Mouse (Mus musculus) B cell, adult 2 months (primary cell): ENCODE results near the gene Wwtr1.

ENCODE experiments used
- DNase-seq, 2 experiments: peaks; one replicate each; pipeline ENCODE4 v3.0.0; 2022

Gene Wwtr1

GRCm38 (mm10) chr3:57511816-57512586 lies 63.7 kb downstream of the Wwtr1 start:
- no peak for DNase-seq

DNA sequence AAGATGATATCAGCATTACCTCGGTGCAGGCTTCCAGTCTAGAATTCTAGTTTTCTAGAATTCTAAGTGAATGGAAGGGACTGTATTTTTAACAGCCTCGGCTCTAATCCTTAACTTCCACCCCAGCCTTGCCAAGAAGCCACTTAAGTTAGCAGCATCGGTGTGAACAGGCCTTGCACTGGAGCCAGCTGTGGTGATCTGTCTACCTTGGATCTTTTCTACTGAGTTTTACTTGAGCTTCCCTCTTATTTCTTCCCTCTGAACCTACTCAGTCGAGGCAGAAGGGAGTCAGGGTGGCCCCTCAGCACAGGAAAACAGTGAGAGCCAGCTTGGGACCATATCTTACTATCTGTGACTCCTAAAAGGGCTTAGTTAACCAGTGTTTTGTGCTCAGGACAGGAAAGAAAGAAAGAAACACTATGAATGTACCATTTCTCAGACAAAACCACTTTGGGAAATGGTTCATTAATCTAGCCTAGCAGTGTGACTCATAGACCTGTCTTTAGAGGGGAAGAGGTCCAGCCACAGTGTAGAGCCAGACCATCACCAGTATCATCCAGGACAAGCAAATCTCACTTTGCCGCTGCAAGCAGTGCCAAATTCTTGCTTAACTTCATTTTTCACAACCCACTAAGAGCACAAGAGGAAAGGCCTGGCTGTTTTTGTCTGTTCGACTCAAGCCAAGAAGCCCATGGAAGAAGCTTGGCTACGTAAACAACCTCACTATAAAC lies 65.6 kb downstream of the Wwtr1 start:
- no peak for DNase-seq

- no peak for DNase-seq
Observed at GRCm38 (mm10) chr3:57505991-57506390, 69.7 kb downstream of the Wwtr1 start.

GRCm38 (mm10) chr3:57504756-57505155 lies 71.0 kb downstream of the Wwtr1 start:
- DNase-seq, result no peak

GRCm38 (mm10) chr3:57501596-57502220 lies 74.0 kb downstream of the Wwtr1 start:
- DNase-seq, result no peak

- DNase-seq, result no peak
Observed at GRCm38 (mm10) chr3:57500846-57501245, 74.9 kb downstream of the Wwtr1 start.

DNA sequence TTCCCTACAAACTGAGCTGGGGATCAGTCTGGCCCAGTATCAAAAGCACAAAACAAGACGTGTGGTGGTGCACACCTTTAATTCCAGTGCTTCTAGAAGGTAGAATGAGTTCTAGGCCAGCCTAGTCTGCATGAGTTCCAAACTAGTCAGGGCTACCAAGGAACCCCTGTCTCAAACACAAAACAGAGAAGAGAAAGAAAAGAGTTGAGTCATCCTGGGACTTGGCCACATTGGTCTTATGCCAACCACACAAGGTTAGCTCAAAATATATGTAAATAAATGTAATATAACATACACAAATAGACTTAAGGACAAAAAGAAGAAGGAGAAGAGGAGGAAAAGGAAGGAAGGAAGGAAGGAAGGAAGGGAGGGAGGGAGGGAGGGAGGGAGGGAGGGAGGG lies 77.9 kb downstream of the Wwtr1 start:
- no peak for DNase-seq

DNA sequence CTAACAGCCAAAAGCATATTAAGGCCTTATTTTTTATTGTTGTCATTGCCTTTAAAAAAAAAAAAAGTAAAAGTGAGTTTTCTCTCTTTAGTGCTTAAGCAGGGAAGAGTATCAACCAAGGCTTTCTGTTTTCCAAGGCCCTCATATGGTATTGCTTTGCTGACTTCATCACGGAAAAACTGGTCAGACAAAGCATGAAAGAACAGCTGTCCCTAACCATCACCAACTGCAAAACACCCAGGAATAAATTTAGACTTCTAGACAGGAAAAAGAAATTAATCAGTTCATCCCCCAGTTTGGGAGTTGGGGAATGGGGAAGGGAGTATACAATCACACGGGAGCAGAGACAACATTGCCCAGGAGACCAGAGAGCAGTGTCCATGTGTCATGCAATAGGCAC lies 79.3 kb downstream of the Wwtr1 start:
- DNase-seq, result no peak

GRCm38 (mm10) chr3:57487455-57488153 lies 88.1 kb downstream of the Wwtr1 start:
- no peak for DNase-seq

GRCm38 (mm10) chr3:57486068-57486467 lies 89.6 kb downstream of the Wwtr1 start:
- no peak for DNase-seq

DNA sequence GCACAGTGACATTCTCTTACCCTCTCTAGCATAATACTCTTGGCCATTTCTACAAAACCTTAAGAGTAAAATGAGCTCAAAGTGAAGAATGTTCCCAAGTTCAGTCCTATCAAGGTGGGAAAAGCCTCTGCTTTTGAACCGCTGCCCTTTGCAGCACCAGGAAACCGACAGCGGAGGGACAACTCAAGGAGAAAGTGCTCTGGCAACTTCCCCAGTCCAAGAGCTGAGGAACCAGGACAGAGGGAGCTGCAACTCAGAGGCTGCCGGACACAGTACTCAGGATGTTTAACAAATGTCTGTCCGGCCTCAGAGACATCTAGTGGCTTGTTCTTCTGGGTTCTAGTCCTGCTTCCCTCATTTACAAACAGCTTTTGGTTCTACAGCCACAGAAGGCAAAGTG lies 93.7 kb downstream of the Wwtr1 start:
- no peak for DNase-seq

- DNase-seq, result no peak
Observed at GRCm38 (mm10) chr3:57480640-57481039, 95.1 kb downstream of the Wwtr1 start.

- DNase-seq, result no peak
Observed at GRCm38 (mm10) chr3:57474421-57474820, 101.3 kb downstream of the Wwtr1 start.

GRCm38 (mm10) chr3:57472407-57472806 lies 103.3 kb downstream of the Wwtr1 start:
- no peak for DNase-seq

GRCm38 (mm10) chr3:57470981-57471601 lies 104.6 kb downstream of the Wwtr1 start:
- no peak for DNase-seq

DNA sequence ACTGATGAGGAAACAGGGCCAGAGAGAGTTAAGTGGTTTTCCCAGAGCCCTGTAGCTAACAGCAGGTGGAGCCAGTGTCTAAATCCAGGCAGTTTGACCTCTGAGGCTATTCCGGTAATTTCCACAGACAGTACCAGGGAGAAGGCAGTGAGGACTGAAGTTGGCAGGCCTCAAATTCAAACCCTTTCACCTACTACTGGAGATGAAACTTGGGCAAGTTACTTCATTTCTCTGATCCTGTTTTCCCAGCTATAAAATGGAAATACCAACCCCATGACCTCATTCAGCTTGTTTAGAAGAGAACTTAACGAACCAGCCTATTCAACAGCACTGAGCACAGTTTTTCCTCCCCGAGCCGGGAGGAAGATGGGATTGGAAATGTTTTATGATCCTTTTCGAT lies 105.4 kb downstream of the Wwtr1 start:
- no peak for DNase-seq

GRCm38 (mm10) chr3:57469325-57469724 lies 106.4 kb downstream of the Wwtr1 start:
- no peak for DNase-seq

DNA sequence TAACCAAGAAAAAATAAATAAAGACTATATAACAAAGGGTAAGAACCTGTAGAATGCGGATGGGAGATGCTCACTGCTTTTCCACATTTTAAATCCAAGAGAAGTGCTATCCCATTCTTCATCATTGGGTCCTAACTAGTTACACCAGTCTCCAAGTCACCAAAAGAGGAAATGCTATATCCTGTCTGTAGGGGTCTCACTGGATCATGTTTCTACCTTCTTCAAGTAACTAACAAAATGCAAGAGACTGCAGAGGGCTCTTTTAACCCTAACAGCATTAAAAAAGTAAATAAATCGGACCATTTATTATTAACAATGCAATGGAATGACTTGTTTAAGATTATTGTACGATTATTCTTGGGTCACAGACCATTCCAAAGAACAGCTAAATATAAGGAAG lies 109.4 kb downstream of the Wwtr1 start:
- no peak for DNase-seq

GRCm38 (mm10) chr3:57463302-57463701 lies 112.4 kb downstream of the Wwtr1 start:
- no peak for DNase-seq

- no peak for DNase-seq
Observed at GRCm38 (mm10) chr3:57458652-57459051, 117.1 kb downstream of the Wwtr1 start.

GRCm38 (mm10) chr3:57448445-57448844 lies 127.3 kb downstream of the Wwtr1 start:
- DNase-seq, result peak; percentile 4 to 6

- no peak for DNase-seq
Observed at GRCm38 (mm10) chr3:57447889-57448288, 127.8 kb downstream of the Wwtr1 start.

- no peak for DNase-seq
Observed at GRCm38 (mm10) chr3:57445706-57446105, 130.0 kb downstream of the Wwtr1 start.
